Mouse (Mus musculus): ENCODE measurements around the gene Itln1.

GRCm38 (mm10) chr1:171503592-171504291, 31.4 kb downstream of the Itln1 start:
- TF ChIP-seq TAL1 (IDR thresholded peaks at IDR 0.05; ENCODE audit: low read length) (no peak), GATA1 (IDR thresholded peaks at IDR 0.05; ENCODE audit: low read length) (no peak)

Data from erythroblast, embryonic 14.5 days (primary cell).